Mouse (Mus musculus) kidney, adult 18-20 months (tissue): ENCODE data around the gene Slc35g1.
A peak's percentile ranks its signal among the peaks of the same experiment; 100 is the strongest.

ENCODE experiments used
- DNase-seq: peaks from one replicate; pipeline ENCODE4 v3.0.0; 2021

Gene Slc35g1

DNA sequence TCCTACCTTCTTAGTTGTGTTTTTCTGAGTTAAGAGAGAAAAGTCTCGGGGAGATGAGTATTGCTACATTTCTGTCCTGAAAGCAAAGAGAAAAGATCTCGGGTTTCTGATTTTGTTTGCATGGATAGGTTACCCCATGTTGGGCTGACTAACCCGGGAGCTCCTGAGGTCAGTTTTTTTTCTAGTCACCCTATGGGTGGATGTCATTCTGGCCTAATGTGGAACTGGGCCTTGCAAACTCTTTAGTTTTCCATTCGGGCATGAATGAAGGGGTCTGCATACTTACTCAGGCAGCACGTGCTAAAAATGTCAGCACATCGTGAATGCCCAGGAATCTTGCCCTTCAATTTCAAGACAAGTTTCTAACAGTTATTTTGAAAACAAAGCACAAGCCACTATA, 1.2 kb downstream of the Slc35g1 start:
- DNase-seq: no peak

DNA sequence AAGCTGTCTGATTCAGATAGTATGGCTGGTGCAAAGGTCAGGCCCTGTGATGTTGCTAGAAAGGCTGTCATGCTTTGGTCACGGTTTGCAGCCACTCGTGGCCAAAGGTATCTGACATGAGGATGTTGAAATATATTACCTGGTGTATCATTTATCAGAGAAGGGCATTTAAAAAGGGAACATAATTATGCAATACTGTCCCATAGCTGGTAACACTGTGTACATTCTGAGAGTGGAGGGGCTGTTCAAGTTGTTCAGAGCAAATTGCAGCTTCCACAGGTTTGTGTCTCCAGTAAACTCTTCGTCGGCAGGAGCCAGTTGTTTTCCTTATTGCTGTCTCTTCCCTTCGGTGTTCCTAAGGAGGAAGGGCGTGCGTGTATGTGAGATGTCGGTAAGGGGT, 3.2 kb downstream of the Slc35g1 start:
- DNase-seq: no peak

DNA sequence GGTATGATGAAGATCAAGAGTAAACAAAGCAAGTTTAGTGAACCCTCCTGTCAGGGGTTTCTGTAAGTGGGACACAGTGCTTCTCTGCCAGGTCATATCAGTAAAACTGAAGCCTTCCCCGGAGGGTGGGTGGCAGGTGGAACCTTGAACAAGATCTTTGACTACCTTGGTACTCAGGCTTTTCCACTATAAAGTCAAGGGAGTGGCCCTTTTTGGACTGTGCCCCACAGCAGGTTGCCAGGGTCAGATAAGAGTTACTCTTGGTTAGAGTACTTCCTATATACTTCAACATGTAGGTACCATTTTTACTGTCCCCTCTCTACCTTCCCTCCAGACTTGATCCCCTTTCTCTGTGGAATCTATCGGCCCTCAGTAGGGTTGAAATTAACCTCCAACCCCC, 5.1 kb downstream of the Slc35g1 start:
- DNase-seq: no peak

DNA sequence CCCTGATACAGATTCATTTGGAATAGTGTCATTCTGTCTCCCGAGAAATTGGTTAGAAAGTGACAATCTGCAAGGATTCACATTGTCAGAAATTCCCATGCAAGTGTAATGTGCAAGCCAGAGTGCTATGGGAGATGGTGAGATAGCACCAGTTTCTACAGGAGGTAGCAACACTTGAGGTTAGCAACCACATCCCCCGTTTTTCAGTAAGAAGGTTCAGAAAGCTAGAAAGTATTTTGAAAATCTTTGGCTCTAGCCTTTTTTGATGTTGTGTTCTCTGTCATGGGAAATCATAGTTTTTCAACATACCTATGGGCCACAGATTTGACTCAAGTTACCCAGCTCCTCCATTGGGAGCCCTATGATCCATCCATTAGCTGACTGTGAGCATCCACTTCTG, 5.6 kb downstream of the Slc35g1 start:
- no peak for DNase-seq

DNA sequence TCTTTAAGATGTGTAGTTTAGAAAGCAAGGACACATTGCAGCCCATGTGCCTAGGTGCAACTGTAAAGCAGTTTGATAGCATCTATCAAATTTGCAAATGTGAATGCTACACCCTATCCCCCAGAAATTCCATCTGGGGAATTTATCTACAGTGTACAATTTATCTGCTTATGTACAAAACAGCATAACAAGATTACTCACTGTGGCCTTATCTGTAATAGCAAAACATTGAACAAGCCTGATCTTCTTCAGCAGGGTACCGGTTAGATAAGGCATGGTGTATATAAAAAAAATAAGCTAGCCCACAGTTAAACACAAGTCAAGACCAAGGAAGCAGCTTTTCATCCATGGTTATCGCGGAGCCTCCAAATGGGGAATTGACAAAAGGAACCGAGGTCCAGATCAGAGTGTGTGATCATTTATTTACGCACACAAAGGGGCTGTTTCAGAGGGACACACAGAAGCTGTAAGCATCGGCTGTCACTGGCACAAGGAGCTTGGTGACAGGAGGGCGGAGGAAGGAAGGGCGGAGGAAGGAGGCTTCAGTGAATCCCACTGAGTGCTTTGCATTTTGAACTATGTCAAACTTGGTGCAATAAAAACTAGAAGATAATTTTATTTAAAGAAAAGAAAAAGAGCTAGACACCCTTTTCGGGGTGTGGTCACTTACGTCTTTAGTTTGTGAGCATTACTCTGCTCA, 14.7 kb downstream of the Slc35g1 start:
- DNase-seq: no peak

DNA sequence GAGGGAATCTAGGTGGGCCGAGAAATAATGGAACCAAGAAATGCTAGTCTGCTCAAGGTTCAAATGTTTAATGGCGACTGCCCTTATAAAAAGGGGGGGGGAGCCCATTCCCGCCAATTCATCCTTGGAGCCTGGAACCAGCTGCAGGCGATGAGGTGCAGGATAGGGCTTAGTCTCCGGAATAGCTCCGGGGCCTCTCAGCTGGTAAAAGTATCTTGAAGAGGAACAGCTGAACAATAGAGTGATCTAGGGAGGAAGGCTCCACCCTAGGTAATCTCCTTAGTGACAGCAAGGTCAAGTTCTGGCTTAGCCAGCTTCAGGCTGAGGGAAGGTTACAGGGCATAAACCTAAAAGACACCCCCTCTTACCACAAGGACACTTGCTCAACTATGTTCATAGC, 18.1 kb downstream of the Slc35g1 start:
- DNase-seq: no peak

DNA sequence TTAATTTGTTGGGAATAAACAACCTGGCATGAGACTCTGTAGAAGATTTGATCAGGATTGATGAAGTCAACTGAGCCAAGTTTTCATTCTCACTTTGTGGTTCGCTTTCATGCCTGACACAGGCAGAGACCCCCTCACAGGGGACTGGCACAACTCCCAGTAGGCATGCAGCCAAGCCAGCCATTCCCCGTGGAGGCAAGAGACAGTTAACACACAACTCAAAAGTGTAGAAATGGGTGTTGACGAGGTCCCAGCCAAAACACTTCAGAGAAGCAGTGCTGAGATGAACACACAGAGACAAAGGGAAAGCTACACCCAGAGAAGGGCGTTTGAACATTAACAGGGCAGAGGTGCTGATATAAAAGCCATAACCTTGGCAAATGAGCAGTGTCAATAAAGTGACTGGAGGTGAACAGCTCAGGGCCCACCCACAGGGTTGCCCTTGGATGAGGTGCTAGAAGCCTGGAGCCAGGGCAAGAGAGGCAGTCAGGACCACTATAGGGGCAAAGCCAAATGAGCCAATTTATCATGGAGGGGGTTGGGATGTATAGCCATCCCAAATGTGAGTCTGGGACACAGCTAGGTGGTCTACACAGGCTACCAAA, 23.1 kb downstream of the Slc35g1 start:
- no peak for DNase-seq

DNA sequence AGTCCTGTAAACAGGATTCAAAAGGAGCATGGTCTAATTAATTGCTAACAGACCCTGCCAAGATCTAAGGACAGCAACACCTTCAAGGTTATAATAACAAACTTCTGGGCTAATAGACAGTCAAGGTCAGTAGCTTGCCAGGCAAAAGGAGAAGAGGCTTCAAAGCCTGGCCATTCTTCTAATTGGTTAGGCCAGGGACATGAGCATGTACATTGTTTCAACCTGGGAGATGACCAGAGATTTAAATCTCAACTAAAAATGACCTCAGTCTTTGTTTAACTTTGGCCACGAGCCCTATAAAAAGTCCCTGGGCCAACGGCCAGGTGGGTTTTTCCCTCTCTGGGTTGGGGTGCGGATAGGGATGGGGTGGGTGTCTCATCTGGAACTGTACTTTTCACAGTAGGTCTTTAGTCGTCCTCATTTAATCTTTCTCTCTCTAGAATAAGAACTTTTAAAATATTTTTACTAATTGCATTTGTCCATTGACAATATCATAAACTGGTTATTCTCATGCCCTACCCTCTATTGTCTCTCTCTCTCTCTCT, 25.0 kb downstream of the Slc35g1 start:
- DNase-seq: peak; percentile 14

DNA sequence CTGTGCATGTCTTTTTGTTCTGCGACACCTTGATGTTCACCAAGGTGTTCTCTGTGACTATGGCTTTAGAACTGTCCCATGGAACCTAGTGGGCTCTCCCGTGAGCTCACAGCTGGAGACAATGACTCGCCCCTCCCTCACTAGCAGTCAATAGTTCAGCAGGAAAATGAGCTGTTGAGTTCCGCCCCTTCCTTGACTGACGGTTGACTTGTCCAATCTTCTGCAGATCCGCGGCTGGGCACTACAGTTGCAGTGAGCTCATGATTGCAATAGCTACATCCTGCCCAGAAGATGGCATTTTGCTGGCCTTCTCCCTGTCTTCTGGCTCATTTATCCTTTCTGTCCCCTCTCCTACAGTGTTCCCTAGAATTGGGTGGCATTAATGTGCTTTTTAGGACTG, 25.7 kb downstream of the Slc35g1 start:
- DNase-seq: no peak

DNA sequence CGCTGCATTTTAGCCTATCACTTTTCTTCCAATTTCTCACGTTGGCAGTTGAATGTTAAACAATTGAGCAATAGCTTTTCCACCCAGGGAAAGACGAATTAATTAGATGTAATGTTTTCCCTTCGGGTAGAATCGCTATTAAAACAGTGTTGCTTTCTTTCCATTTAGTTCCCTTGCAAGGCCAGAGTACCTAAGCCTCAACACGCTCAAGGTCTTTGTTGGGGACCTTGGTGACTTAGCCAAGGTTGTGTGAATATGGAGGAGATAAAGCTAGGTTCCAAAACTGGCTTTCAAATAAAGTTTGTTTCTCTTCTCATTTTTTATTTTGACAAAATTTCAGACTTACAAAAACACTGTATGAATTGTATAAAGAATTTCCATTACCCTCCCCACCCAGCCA, 27.1 kb downstream of the Slc35g1 start:
- DNase-seq: no peak

DNA sequence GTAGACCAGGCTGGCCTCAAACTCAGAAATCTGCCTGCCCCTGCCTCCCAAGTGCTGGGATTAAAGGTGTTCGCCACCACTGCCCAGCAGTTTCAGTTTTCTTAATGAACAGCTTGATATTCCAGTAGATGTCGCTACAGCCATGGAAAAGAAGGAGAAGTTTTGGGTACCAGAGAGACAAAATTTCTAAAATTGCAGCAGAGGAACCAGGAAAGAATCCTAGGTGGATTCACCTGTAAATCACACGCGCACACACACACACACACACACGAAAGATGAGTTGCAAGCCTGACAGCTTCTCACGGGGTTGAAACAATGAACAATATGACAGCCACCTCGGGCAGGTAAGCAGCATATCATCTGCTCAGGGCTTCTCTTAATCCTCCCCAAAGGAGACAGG, 28.1 kb downstream of the Slc35g1 start:
- no peak for DNase-seq

DNA sequence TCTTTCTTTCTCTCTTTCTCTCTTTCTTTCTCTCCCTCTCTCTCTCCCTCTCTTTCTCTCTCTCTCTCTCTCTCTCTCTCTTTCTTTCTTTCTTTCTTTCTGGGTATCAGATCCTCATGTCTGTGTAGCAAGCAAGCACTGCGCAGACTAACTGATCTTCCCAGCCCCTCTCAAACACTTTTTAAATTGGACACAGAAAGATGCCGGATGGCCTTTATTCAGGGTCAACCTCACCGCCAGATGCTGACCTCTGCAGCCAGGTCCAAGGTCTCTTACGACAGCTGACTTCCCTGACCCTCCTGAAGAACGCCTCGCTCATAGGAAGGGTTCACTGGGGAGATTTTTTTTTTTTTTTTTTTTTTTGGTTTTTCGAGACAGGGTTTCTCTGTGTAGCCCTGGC, 28.8 kb downstream of the Slc35g1 start:
- DNase-seq: no peak

DNA sequence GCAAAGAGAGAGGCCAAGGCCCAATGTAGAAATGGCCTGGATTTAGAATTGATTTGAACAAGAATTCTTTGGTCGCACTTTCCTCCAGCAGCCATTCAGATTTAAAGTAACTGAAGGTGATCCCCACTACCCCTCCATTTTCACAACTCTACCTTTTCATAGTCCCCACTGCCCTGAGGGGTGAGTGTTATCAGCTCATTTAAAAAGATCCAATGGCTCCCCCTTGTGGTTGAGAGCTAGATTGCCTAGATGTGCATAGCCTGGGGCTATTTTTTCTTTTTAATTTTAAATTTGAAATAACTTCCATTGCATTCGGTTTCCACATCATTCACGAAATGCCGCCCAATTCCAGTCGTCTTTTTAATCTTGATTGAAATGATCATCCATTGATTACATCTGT, 33.5 kb downstream of the Slc35g1 start:
- DNase-seq: peak; percentile 27

DNA sequence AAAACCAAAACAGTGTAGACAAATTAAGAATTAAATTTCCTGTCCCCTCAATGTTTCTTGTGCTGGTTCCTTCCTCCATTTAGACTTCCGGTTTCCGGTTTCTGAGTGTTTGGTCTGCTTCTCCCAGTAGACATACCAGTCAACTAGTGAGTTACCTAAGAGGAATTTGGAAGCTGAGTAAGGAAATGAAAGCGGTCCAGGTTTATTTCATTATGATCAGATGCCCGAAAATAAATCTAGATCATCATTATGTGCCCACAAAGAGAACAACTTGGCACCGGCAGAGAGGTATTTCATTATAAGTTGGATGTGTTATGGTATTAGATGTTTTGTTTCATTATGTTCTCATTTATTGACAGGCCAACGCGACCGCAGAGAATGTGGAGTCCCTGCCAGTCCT, 34.7 kb downstream of the Slc35g1 start:
- DNase-seq: no peak

DNA sequence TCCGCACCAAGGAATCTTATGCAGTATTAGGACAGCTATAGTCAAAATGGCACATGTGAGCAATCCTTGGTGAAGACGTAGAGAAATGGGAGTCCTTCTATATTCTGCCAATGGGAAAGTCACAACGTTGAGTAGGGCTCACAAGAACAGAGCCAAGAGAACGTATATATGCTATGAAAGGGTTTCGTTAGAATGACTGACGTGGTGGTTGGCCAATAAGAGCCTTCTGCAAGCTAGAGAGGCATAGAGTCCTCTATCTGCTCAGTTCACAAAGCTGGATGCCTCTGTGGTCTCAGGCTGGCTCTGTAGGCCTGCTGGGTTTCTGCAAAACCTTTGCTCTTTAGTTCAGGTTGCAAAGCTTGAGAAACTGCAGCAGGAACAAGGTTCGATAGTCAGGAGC, 35.5 kb downstream of the Slc35g1 start:
- DNase-seq: no peak

DNA sequence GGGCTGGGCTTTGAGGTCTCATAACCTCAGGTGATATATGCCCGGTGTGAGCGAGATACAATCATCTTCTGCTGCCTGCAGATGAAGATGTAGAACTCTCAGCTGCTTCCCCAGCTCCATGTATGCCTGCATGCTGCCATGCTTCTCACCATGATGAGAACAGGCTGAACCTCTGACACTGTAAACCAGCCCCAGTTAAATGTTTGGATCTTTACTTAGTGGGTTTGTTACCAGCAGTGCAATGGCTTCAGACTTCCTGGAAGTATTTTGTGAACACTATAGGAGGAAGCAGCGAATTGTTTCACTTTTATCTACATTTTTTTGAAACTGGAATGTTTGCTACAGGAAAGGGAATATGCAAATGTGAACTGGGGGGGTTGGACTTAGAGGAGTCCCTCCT, 36.2 kb downstream of the Slc35g1 start:
- DNase-seq: no peak

DNA sequence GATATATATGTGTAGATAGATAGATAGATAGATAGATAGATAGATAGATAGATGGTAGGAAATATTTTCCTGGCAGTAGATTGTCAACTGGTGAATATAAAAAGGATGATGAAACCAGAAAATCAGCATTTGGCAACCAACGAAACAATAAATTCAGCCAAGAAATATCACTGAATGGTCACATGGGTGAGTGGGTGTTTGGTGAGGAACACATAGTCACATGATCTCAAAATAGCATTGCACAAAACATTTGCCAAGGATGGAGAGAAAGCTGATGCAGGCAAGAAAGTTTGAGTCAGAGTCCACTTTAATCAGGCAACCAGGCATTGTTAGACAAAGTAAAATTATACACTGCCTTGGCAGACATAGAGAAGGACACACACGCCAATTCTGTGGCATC, 37.6 kb downstream of the Slc35g1 start:
- DNase-seq: no peak

DNA sequence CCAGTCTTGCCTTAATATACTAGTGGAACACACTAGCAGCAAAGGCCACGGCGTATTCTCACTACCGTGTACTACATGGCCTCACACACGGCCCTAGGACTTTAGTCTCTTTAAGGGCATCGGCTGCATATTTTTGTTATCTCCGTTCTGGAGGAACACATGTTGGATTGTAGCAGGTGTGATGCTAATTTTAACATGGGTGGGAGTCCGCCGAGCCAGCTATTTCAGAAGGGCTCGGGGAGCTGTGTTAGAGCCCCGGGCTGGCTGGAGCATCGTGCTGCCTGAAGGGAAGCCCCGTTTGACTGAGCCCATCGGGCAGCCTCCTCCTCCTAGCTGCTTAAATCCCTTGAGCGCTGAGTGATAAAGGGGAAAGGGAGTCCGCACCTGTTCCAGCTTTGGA, 39.4 kb downstream of the Slc35g1 start:
- DNase-seq: no peak

DNA sequence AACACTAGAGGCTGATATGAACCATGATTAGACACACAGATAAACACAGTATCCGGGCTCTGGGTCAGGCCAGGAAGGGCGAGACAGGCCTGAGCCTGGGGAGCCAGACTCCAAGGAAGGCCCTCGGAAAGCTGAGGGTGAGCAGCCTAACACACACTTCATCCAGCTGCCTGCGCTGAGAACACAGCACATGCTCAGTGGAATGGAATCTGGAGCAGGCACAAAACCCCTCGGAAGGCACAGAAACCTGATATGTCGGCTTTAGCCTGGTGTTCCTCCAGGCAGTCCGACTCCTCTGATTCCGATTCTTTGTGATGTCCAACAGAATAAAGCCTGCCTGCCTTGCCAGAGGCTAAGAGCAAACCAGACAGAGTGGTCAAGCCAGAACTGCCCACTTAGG, 46.1 kb downstream of the Slc35g1 start:
- DNase-seq: no peak

DNA sequence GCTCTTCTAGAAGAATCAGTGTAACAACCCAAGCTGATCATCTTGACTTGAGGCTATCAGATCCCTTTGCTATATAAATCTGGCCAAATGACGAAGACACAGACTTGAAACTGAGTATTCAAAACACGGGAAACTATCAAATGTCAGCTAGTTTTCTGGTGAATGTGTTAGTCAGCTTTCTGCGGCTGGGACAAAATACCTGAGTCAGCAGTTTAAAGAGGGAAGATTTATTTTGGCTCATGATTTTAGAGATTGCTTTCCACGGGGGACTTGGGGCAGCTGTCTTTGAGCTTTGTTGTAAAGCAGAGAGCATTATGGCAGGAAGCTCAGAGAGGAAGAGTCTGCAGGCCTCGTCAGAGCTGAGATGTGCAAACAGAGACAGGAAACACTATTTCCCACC, 50.0 kb downstream of the Slc35g1 start:
- no peak for DNase-seq
